8 mouse cellular contexts compared by ENCODE assay signal in genomic region chr5:138656477-138657156, GRCm38 (mm10). TPM values are rescaled to one million over a fixed set of nuclear protein-coding genes. Genes with fewer than 3 reads are reported as not detected.
A peak's percentile ranks its signal among the peaks of the same experiment; 100 is the strongest.
DNase-seq lines count a peak whose midpoint lies in the region; ATAC-seq and TF ChIP-seq lines count a peak whose summit lies in the region.

No protein-coding gene starts in this region.

- TF ChIP-seq EP300 in heart, adult 2 months (IDR thresholded peaks at IDR 0.05; ENCODE audit: insufficient read depth, low read depth, low read length), result 0 out of 2 replicates have a peak, but pooled peaks have one; percentile 32

- no peaks in the 10 kb centered on the region for H3K27me3 ChIP-seq in Patski
- H3K27me3 ChIP-seq in heart, adult 2 months (ENCODE audit: control insufficient read depth, insufficient read depth, low read length), result no peaks in the 10 kb centered on the region
- no peaks in the 10 kb centered on the region for H3K27me3 ChIP-seq in kidney, embryonic 16.5 days (ENCODE audit: insufficient read depth, low read length)
- no peaks in the 10 kb centered on the region for H3K27me3 ChIP-seq in liver, embryonic 12.5 days (replicated peaks)

- intact Hi-C loops in heart, adult 2 months (cut with DNase I), result no loop called here

- TF ChIP-seq POLR2A in cortical plate, adult 2 months (IDR thresholded peaks at IDR 0.05; ENCODE audit: extremely low read depth, insufficient read depth, low read length), result no peak
- no peak for TF ChIP-seq POLR2A in heart, adult 2 months (IDR thresholded peaks at IDR 0.05; ENCODE audit: insufficient read depth, low read depth, low read length)

- H3K27ac ChIP-seq in cortical plate, adult 2 months (ENCODE audit: insufficient read depth, low read length), result no peak overlapping the region
- no peak overlapping the region for H3K27ac ChIP-seq in heart, adult 2 months
- H3K27ac ChIP-seq in kidney, embryonic 16.5 days (ENCODE audit: low read length), result no peak overlapping the region
- no peak overlapping the region for H3K27ac ChIP-seq in liver, embryonic 12.5 days

- POLR2A ChIA-PET in Patski (lab: Charles Lee), result no interaction called here

- no peak overlapping the region for H3K4me2 ChIP-seq in kidney, embryonic 16.5 days (replicated peaks; ENCODE audit: low read depth, low read length)
- H3K4me2 ChIP-seq in liver, embryonic 12.5 days, result no peak overlapping the region

- no peaks in the 10 kb centered on the region for H3K79me2 ChIP-seq in heart, adult 2 months (replicated peaks; ENCODE audit: control insufficient read depth, insufficient read depth, low read length)

- WGBS in heart, adult 2 months, result 19% methylated on average over 2 of the region's 2 CpGs
- WGBS in kidney, embryonic 16.5 days, result 20% methylated on average over 2 of the region's 2 CpGs
- 10% methylated on average over 2 of the region's 2 CpGs for WGBS in liver, embryonic 12.5 days (ENCODE audit: insufficient replicate concordance)

- no peak overlapping the region for H3K9ac ChIP-seq in heart, adult 2 months (ENCODE audit: low read depth, low read length)
- H3K9ac ChIP-seq in kidney, embryonic 16.5 days (replicated peaks; ENCODE audit: low read length), result no peak overlapping the region
- H3K9ac ChIP-seq in liver, embryonic 12.5 days, result no peak overlapping the region

- in situ Hi-C loops in Patski (cut with MboI; ENCODE audit: low pct_unique_long_range_greater_than_20kb), result no loop called here

- 0 out of 2 replicates have a peak, but pooled peaks cover 1% of the 10 kb centered on the region for H3K4me1 ChIP-seq in cortical plate, adult 2 months (ENCODE audit: control insufficient read depth, insufficient read depth, low read length)
- H3K4me1 ChIP-seq in heart, adult 2 months (ENCODE audit: control insufficient read depth, insufficient read depth, low read length), result no peaks in the 10 kb centered on the region
- no peaks in the 10 kb centered on the region for H3K4me1 ChIP-seq in kidney, embryonic 16.5 days (ENCODE audit: insufficient read depth, low read length)
- H3K4me1 ChIP-seq in liver, embryonic 12.5 days, result no peaks in the 10 kb centered on the region

- TF ChIP-seq CTCF in Patski (IDR thresholded peaks at IDR 0.05), result peak; percentile 83
- peak; percentile 86 for TF ChIP-seq CTCF in cortical plate, adult 2 months (IDR thresholded peaks at IDR 0.05; ENCODE audit: extremely low read depth, insufficient read depth, low read length)
- TF ChIP-seq CTCF in heart, adult 2 months (IDR thresholded peaks at IDR 0.05), result peak; percentile 89

- ATAC-seq in Patski, result peak; percentile 61
- peak; percentile 88 for ATAC-seq in kidney, embryonic 16.5 days (ENCODE audit: low FRiP score, low TSS enrichment)
- peak; percentile 58; the same call in 1 of the 2 replicates for ATAC-seq in liver, embryonic 12.5 days

- no peaks in the 10 kb centered on the region for H3K9me3 ChIP-seq in kidney, embryonic 16.5 days (ENCODE audit: low read length)
- H3K9me3 ChIP-seq in liver, embryonic 12.5 days (replicated peaks), result no peaks in the 10 kb centered on the region

- H3K4me3 ChIP-seq in cortical plate, adult 2 months (ENCODE audit: insufficient read depth, low read length), result no peak overlapping the region
- no peak overlapping the region for H3K4me3 ChIP-seq in heart, adult 2 months
- H3K4me3 ChIP-seq in kidney, embryonic 16.5 days (ENCODE audit: low read length), result no peak overlapping the region
- no peak overlapping the region for H3K4me3 ChIP-seq in liver, embryonic 12.5 days

- DNase-seq in CD4-positive, CD25-positive, alpha-beta regulatory T cell, adult 2 months (ENCODE audit: low read depth, low spot score), result peak; percentile 71
- no peak for DNase-seq in Patski (ENCODE audit: low read depth, low spot score)
- DNase-seq in heart, adult 2 months, result peak; percentile 30 to 49
- DNase-seq in neural tube, embryonic 10.5 days (ENCODE audit: extremely low spot score, low spot score), result peak; percentile 24
- DNase-seq in thymus, postnatal 36 days, result peak; percentile 18 to 25

- CTCF ChIA-PET in Patski (lab: Charles Lee), result interaction anchor here (1.2 to 2.9 kb wide), 13 partner anchors 9 to 434 kb away, joined by 3 to 13 read pairs (median 6); partner anchors contain the start of genes A430033K04Rik and Zfp68

- H3K36me3 ChIP-seq in heart, adult 2 months (ENCODE audit: control insufficient read depth, insufficient read depth, low read length), result no peaks in the 10 kb centered on the region
- H3K36me3 ChIP-seq in kidney, embryonic 16.5 days (ENCODE audit: insufficient read depth, low read length), result no peaks in the 10 kb centered on the region
- 0 out of 2 replicates have a peak, but pooled peaks cover under 1% of the 10 kb centered on the region for H3K36me3 ChIP-seq in liver, embryonic 12.5 days

RNA-seq across cellular contexts. Expression of gene A430033K04Rik, which starts 34.0 kb away (rescaled TPM):
- polyA plus RNA-seq in Patski (2021), result 4.5 TPM
- 10.3 and 11.5 TPM in 2 replicates for polyA plus RNA-seq in cortical plate, adult 2 months (2012; rRNA removed)
- total RNA-seq in heart, adult 2 months (2021), result 1 to 10 TPM; 3.5 to 4.3 TPM
- polyA plus RNA-seq in heart, adult 2 months (2012; rRNA removed), result 0.98 and 2.9 TPM in 2 replicates
- 14.8 and 15.3 TPM in 2 replicates for polyA plus RNA-seq in kidney, embryonic 16.5 days (2015; fragmentation: Nextera tagmentation; extraction: Ambion mirVana)
- polyA plus RNA-seq in liver, embryonic 12.5 days (2016; fragmentation: Nextera tagmentation; extraction: Ambion mirVana), result 5.4 and 5.7 TPM in 2 replicates

RNA-seq across cellular contexts. Expression of gene Zfp68, which starts 37.1 kb away (rescaled TPM):
- 39.0 TPM for polyA plus RNA-seq in Patski (2021)
- 19.9 and 20.9 TPM in 2 replicates for polyA plus RNA-seq in cortical plate, adult 2 months (2012; rRNA removed)
- 10 to 100 TPM; 17.7 to 19.4 TPM for total RNA-seq in heart, adult 2 months (2021)
- 6.8 and 13.8 TPM in 2 replicates for polyA plus RNA-seq in heart, adult 2 months (2012; rRNA removed)
- 63.8 and 65.9 TPM in 2 replicates for polyA plus RNA-seq in kidney, embryonic 16.5 days (2015; fragmentation: Nextera tagmentation; extraction: Ambion mirVana)
- 22.6 and 22.8 TPM in 2 replicates for polyA plus RNA-seq in liver, embryonic 12.5 days (2016; fragmentation: Nextera tagmentation; extraction: Ambion mirVana)
